Mouse (Mus musculus) cortical plate, adult 2 months (tissue): ENCODE results near the gene Errfi1.

ENCODE experiments used
- CTCF ChIP-seq: fragments of 200-500 bp; IDR thresholded peaks from 2 replicates; pipeline ENCODE4 v1.5.1; 2011; ENCODE audit warnings: mild to moderate bottlenecking, control low read depth, low read length; ENCODE audit not compliant: insufficient read depth; ENCODE audit errors: extremely low read depth
- POLR2A ChIP-seq: fragments of 200-500 bp; IDR thresholded peaks from 2 replicates; pipeline ENCODE4 v1.6.1; 2011; ENCODE audit warnings: mild to moderate bottlenecking, low read length, control low read depth; ENCODE audit not compliant: insufficient read depth; ENCODE audit errors: extremely low read depth

DNA sequence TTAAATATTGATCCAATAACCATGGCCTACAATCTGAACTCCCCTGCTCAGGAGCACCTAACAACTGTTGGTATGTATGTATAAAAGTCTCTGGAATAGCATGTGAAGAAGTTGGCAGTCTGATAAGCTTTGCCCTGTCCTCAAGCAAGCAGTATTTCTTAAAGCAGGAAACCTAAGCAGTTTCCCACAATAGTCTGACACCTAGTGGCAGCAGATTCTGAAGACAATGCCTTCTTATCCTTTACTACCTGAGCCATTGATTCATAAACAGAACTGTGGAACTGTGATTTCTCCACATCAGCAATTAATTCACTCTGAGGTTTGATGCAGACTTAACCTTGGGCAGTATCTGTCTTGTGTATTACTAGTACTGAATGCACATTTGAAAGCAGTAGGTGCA, 11.7 kb downstream of the Errfi1 start:
- TF ChIP-seq POLR2A (no peak), CTCF (no peak)
